Mouse (Mus musculus) forebrain, embryonic 16.5 days (tissue): ENCODE results near the gene Sgpp2. TPM values are rescaled to one million over a fixed set of nuclear protein-coding genes. Genes with fewer than 3 reads are reported as not detected.

ENCODE experiments used
- ATAC-seq: fragments of 200-750 bp; cut with Nextera tagmentation; 2 replicates; pipeline ENCODE4 v1.8.0; 2017; ENCODE audit warnings: mild to moderate bottlenecking, moderate library complexity
- H3K27ac ChIP-seq: fragments of 300-500 bp; sonication (generic); 2 replicates; pipeline ENCODE4 v1.5.1; 2014; ENCODE audit warnings: low read length, control low read depth
- H3K27me3 ChIP-seq: fragments of 300-500 bp; sonication (generic); replicated peaks from 2 replicates; pipeline ENCODE4 v1.6.1; 2014; ENCODE audit warnings: low read length; ENCODE audit not compliant: control insufficient read depth, insufficient read depth
- H3K36me3 ChIP-seq: fragments of 300-500 bp; sonication (generic); 2 replicates; pipeline ENCODE4 v1.6.1; 2014; ENCODE audit not compliant: control insufficient read depth, insufficient read depth
- H3K4me1 ChIP-seq: fragments of 300-500 bp; sonication (generic); replicated peaks from 2 replicates; pipeline ENCODE4 v1.6.1; 2014; ENCODE audit warnings: low read length; ENCODE audit not compliant: control insufficient read depth, insufficient read depth
- H3K4me2 ChIP-seq: fragments of 300-500 bp; sonication (generic); 2 replicates; pipeline ENCODE4 v1.6.1; 2014; ENCODE audit warnings: mild to moderate bottlenecking, low read length, control low read depth
- H3K4me3 ChIP-seq: fragments of 300-500 bp; sonication (generic); replicated peaks from 2 replicates; pipeline ENCODE4 v1.5.1; 2014; ENCODE audit warnings: mild to moderate bottlenecking, low read length, control low read depth
- H3K9ac ChIP-seq: fragments of 300-500 bp; sonication (generic); replicated peaks from 2 replicates; pipeline ENCODE4 v1.6.1; 2014; ENCODE audit warnings: low read depth, low read length, control low read depth
- H3K9me3 ChIP-seq: fragments of 300-500 bp; sonication (generic); 2 replicates; pipeline ENCODE4 v1.6.1; 2016; ENCODE audit warnings: low read length; ENCODE audit not compliant: control insufficient read depth
- WGBS: fragments of 180-500 bp; shearing (Covaris S2); extraction: QIAGEN DNeasy Blood & Tissue Kit; methylation state at CpG from one replicate; pipeline ENCODE4 v1.1.7; 2014; 5-methylcytosine and 5-hydroxymethylcytosine counted together
- polyA plus RNA-seq: library from polyadenylated mRNA; unstranded; fragments of >200 nt; fragmentation: Nextera tagmentation; extraction: Ambion mirVana; gene quantifications from 2 replicates; pipeline ENCODE4 v1.2.1, GENCODE M21; 2015

Gene Sgpp2
- polyA plus RNA-seq, 1 experiment from 2014 or later, result 0.89 TPM

GRCm38 (mm10) chr1:78425309-78425708, 115.2 kb downstream of the Sgpp2 start:
- no peak for ATAC-seq
- no peaks in the 10 kb centered on the region for H3K9me3 ChIP-seq

GRCm38 (mm10) chr1:78425793-78426700, 115.9 kb downstream of the Sgpp2 start:
- ATAC-seq, result peak; percentile 84
- Histone ChIP-seq H3K4me1 (no peaks in the 10 kb centered on the region; the same call in 1 of the 2 replicates), H3K27me3 (peaks cover 4% of the 10 kb centered on the region; the same call in 1 of the 2 replicates), H3K9ac (no peak overlapping the region), H3K9me3 (no peaks in the 10 kb centered on the region), H3K4me2 (no peak overlapping the region), H3K27ac (no peak overlapping the region), H3K4me3 (no peak overlapping the region), H3K36me3 (no peaks in the 10 kb centered on the region)
- 42% methylated on average over 7 of the region's 7 CpGs for WGBS

More at GRCm38 (mm10) chr1:78425309-78425708, 115.2 kb downstream of the Sgpp2 start:
- H3K4me2 ChIP-seq, result no peak overlapping the region
- H3K9ac ChIP-seq, result no peak overlapping the region
- H3K4me3 ChIP-seq, result no peak overlapping the region
- H3K27ac ChIP-seq, result no peak overlapping the region
- H3K36me3 ChIP-seq, result no peaks in the 10 kb centered on the region
- 90% methylated on average over 7 of the region's 7 CpGs for WGBS
- H3K27me3 ChIP-seq, result peaks cover 4% of the 10 kb centered on the region; the same call in 1 of the 2 replicates
- H3K4me1 ChIP-seq, result no peaks in the 10 kb centered on the region; the same call in 1 of the 2 replicates

- ATAC-seq, result no peak
- WGBS, result 52% methylated on average over 3 of the region's 3 CpGs
- H3K9me3 ChIP-seq, result no peaks in the 10 kb centered on the region
These were observed 116.7 kb downstream of the Sgpp2 start for GRCm38 (mm10) chr1:78426841-78427240.

GRCm38 (mm10) chr1:78428851-78429250, 118.7 kb downstream of the Sgpp2 start:
- Histone ChIP-seq H3K4me2 (no peak overlapping the region), H3K27me3 (peaks cover 4% of the 10 kb centered on the region; the same call in 1 of the 2 replicates), H3K9ac (no peak overlapping the region), H3K4me1 (no peaks in the 10 kb centered on the region; the same call in 1 of the 2 replicates), H3K4me3 (no peak overlapping the region), H3K36me3 (no peaks in the 10 kb centered on the region), H3K9me3 (no peaks in the 10 kb centered on the region), H3K27ac (no peak overlapping the region)
- WGBS, result 11% methylated on average over 11 of the region's 11 CpGs
- no peak for ATAC-seq

More at GRCm38 (mm10) chr1:78426841-78427240, 116.7 kb downstream of the Sgpp2 start:
- no peak overlapping the region for H3K4me2 ChIP-seq
- no peak overlapping the region for H3K9ac ChIP-seq
- no peaks in the 10 kb centered on the region for H3K36me3 ChIP-seq
- peaks cover 4% of the 10 kb centered on the region; the same call in 1 of the 2 replicates for H3K27me3 ChIP-seq
- no peaks in the 10 kb centered on the region; the same call in 1 of the 2 replicates for H3K4me1 ChIP-seq
- H3K4me3 ChIP-seq, result no peak overlapping the region
- no peak overlapping the region for H3K27ac ChIP-seq

GRCm38 (mm10) chr1:78433472-78433871, 123.3 kb downstream of the Sgpp2 start:
- Histone ChIP-seq H3K4me2 (no peak overlapping the region), H3K4me1 (no peaks in the 10 kb centered on the region; the same call in 1 of the 2 replicates), H3K27ac (no peak overlapping the region), H3K9ac (no peak overlapping the region), H3K4me3 (no peak overlapping the region), H3K9me3 (no peaks in the 10 kb centered on the region), H3K27me3 (no peaks in the 10 kb centered on the region; the same call in 1 of the 2 replicates), H3K36me3 (no peaks in the 10 kb centered on the region)
- no peak for ATAC-seq
- WGBS, result 92% methylated on average over 9 of the region's 9 CpGs

- 66% methylated on average over 2 of the region's 2 CpGs for WGBS
- no peak for ATAC-seq
- Histone ChIP-seq H3K9ac (no peak overlapping the region), H3K36me3 (no peaks in the 10 kb centered on the region; the same call in 1 of the 2 replicates), H3K4me1 (no peaks in the 10 kb centered on the region), H3K27me3 (no peaks in the 10 kb centered on the region), H3K9me3 (no peaks in the 10 kb centered on the region), H3K4me3 (no peak overlapping the region), H3K4me2 (no peak overlapping the region), H3K27ac (no peak overlapping the region)
These were observed 125.8 kb downstream of the Sgpp2 start for GRCm38 (mm10) chr1:78435967-78436366.

- Histone ChIP-seq H3K4me1 (no peaks in the 10 kb centered on the region), H3K4me3 (no peak overlapping the region), H3K36me3 (peaks cover 1% of the 10 kb centered on the region; the same call in 1 of the 2 replicates), H3K9ac (no peak overlapping the region), H3K27me3 (no peaks in the 10 kb centered on the region), H3K9me3 (no peaks in the 10 kb centered on the region), H3K4me2 (no peak overlapping the region), H3K27ac (no peak overlapping the region)
- WGBS, result 95% methylated on average over 1 of the region's 1 CpGs
- no peak for ATAC-seq
These were observed 126.3 kb downstream of the Sgpp2 start for GRCm38 (mm10) chr1:78436445-78436844.

GRCm38 (mm10) chr1:78437150-78437549, 127.0 kb downstream of the Sgpp2 start:
- H3K36me3 ChIP-seq, result peaks cover 5% of the 10 kb centered on the region
- no peak overlapping the region for H3K4me3 ChIP-seq
- no peaks in the 10 kb centered on the region for H3K27me3 ChIP-seq
- no peaks in the 10 kb centered on the region for H3K9me3 ChIP-seq
- ATAC-seq, result no peak
- no peak overlapping the region for H3K27ac ChIP-seq
- no peaks in the 10 kb centered on the region for H3K4me1 ChIP-seq
- 86% methylated on average over 3 of the region's 3 CpGs for WGBS
- no peak overlapping the region for H3K9ac ChIP-seq
- no peak overlapping the region for H3K4me2 ChIP-seq

- H3K4me2 ChIP-seq, result no peak overlapping the region
- no peaks in the 10 kb centered on the region for H3K4me1 ChIP-seq
- H3K4me3 ChIP-seq, result no peak overlapping the region
- H3K27me3 ChIP-seq, result no peaks in the 10 kb centered on the region
- peaks cover 9% of the 10 kb centered on the region for H3K36me3 ChIP-seq
- 91% methylated on average over 8 of the region's 8 CpGs for WGBS
- no peak for ATAC-seq
- no peak overlapping the region for H3K27ac ChIP-seq
- H3K9ac ChIP-seq, result no peak overlapping the region
- H3K9me3 ChIP-seq, result no peaks in the 10 kb centered on the region
These were observed 130.6 kb downstream of the Sgpp2 start for GRCm38 (mm10) chr1:78440716-78441115.
